In genomic region chr11:63894188-63894587, GRCm38 (mm10) we compare ENCODE assay signal across 22 mouse cellular contexts. TPM values are rescaled to one million over a fixed set of nuclear protein-coding genes. Genes with fewer than 3 reads are reported as not detected.
DNase-seq lines count a peak whose midpoint lies in the region; ATAC-seq lines count a peak whose summit lies in the region.
"Had no signal": no experiment of that assay in that cellular context is flagged by ENCODE, and none has a peak within 500 bp of the region (broad histone marks: within the 10 kb centered on the region; RNA-seq: fewer than 3 reads in every experiment).

No protein-coding gene starts in this region.

- no peaks in the 10 kb centered on the region for H3K9me3 ChIP-seq in kidney, embryonic 14.5 days (ENCODE audit: control insufficient read depth, low read length)
- H3K9me3 ChIP-seq: hindbrain, embryonic 15.5 days; intestine, embryonic 15.5 days; liver, embryonic 15.5 days; neural tube, embryonic 13.5 days had no signal

- no peak overlapping the region for H3K4me2 ChIP-seq in kidney, embryonic 14.5 days (replicated peaks; ENCODE audit: low read depth, low read length)
- H3K4me2 ChIP-seq: hindbrain, embryonic 15.5 days; intestine, embryonic 15.5 days; liver, embryonic 15.5 days; neural tube, embryonic 13.5 days had no signal

- no peak for ATAC-seq in kidney, embryonic 14.5 days (ENCODE audit: low FRiP score, low TSS enrichment)
- ATAC-seq: intestine, embryonic 15.5 days; lung, postnatal 0 days had no signal

- H3K36me3 ChIP-seq in kidney, embryonic 14.5 days (ENCODE audit: control insufficient read depth, insufficient read depth, low read length): no peaks in the 10 kb centered on the region
- H3K36me3 ChIP-seq: hindbrain, embryonic 15.5 days; intestine, embryonic 15.5 days; liver, embryonic 15.5 days; neural tube, embryonic 13.5 days had no signal

- 74% methylated on average over 6 of the region's 6 CpGs for WGBS in kidney, embryonic 14.5 days
- WGBS in large intestine, adult 2 months: 22% methylated on average over 6 of the region's 6 CpGs

- H3K9ac ChIP-seq in kidney, embryonic 14.5 days (ENCODE audit: low read depth, low read length): no peak overlapping the region
- H3K9ac ChIP-seq: hindbrain, embryonic 15.5 days; intestine, embryonic 15.5 days; liver, embryonic 15.5 days; neural tube, embryonic 13.5 days had no signal

- H3K4me1 ChIP-seq in kidney, embryonic 14.5 days (ENCODE audit: control insufficient read depth, insufficient read depth, low read length): no peaks in the 10 kb centered on the region

- no peak overlapping the region for H3K4me3 ChIP-seq in kidney, embryonic 14.5 days (ENCODE audit: low read length)
- H3K4me3 ChIP-seq: gastrocnemius, adult 2 months; hindbrain, embryonic 15.5 days; intestine, embryonic 15.5 days; left cerebral cortex, adult 2 months; liver, embryonic 15.5 days; neural tube, embryonic 13.5 days had no signal

- DNase-seq in kidney, adult 18-20 months: peak; percentile 27
- DNase-seq in gonadal fat pad, adult 2 months (ENCODE audit: low read depth): peak; percentile 59
- DNase-seq in kidney, adult 9 months: peak; percentile 44
- peak; percentile 57 for DNase-seq in large intestine, adult 2 months (ENCODE audit: low read depth, low spot score)
- DNase-seq in heart, adult 18-20 months: no peak
- DNase-seq in gastrocnemius, postnatal 25 days: no peak
- DNase-seq: cerebellum, adult 11-12 months; cerebellum, postnatal 14 days; gastrocnemius, adult 2 months; heart, adult 11 months; heart, postnatal 36 days; layer of hippocampus, adult 9-11 months; midbrain, embryonic 14.5 days; retina, postnatal 1 day; thymus, postnatal 14 days had no signal

- H3K27me3 ChIP-seq in kidney, embryonic 14.5 days (ENCODE audit: control insufficient read depth, insufficient read depth, low read length): no peaks in the 10 kb centered on the region
- H3K27me3 ChIP-seq: hindbrain, embryonic 15.5 days; intestine, embryonic 15.5 days; liver, embryonic 15.5 days had no signal

- H3K27ac ChIP-seq in kidney, embryonic 14.5 days (ENCODE audit: low read depth, low read length): no peak overlapping the region
- H3K27ac ChIP-seq: gastrocnemius, adult 2 months; hindbrain, embryonic 15.5 days; intestine, embryonic 15.5 days; left cerebral cortex, adult 2 months; liver, embryonic 15.5 days; neural tube, embryonic 13.5 days had no signal

RNA-seq across cellular contexts. Expression of gene Hs3st3b1, which starts 27.9 kb away (rescaled TPM):
- 17.9 and 34.0 TPM in 2 replicates for polyA plus RNA-seq in kidney, embryonic 14.5 days (2014; fragmentation: Nextera tagmentation; extraction: Ambion mirVana)
- polyA plus RNA-seq in gonadal fat pad, adult 2 months (2012; rRNA removed): 39.4 and 72.5 TPM in 2 replicates
- 2.5 and 2.6 TPM in 2 replicates for polyA plus RNA-seq in large intestine, adult 2 months (2012; rRNA removed)
- total RNA-seq in heart, adult 18-20 months (2021): 1 to 10 TPM in 1 of 2 experiments, under 1 TPM in 1; 0.79 to 1.3 TPM
- under 1 TPM; 0.49 to 0.67 TPM for total RNA-seq in gastrocnemius, postnatal 25 days (2021)

Comparison
In these comparisons a context has a peak if more than half of its experiments do, and no peak if none do; other contexts are left out.
1. DNase-seq: peak in kidney, adult 18-20 months (single experiment), gonadal fat pad, adult 2 months (single experiment), kidney, adult 9 months (single experiment) and large intestine, adult 2 months (single experiment); none in heart, adult 18-20 months (0 of 2) and gastrocnemius, postnatal 25 days (single experiment).